Mouse (Mus musculus) megakaryocyte, embryonic 14.5 days (primary cell): ENCODE data around the gene Pim1. TPM values are rescaled to one million over a fixed set of nuclear protein-coding genes. Genes with fewer than 3 reads are reported as not detected.

Experiments
- H3K27me3 ChIP-seq: replicated peaks from 2 replicates; pipeline ENCODE3; 2012; ENCODE audit warnings: inconsistent platforms
- H3K36me3 ChIP-seq: replicated peaks from 2 replicates; pipeline ENCODE3; 2012; ENCODE audit warnings: low read length, inconsistent platforms, mixed read lengths
- H3K4me1 ChIP-seq: 2 replicates; pipeline ENCODE4 v1.6.1; 2012; ENCODE audit warnings: inconsistent platforms
- H3K4me3 ChIP-seq: replicated peaks from 2 replicates; pipeline ENCODE3; 2012; ENCODE audit warnings: moderate library complexity, mild to moderate bottlenecking, inconsistent platforms
- H3K9me3 ChIP-seq: 2 replicates; pipeline ENCODE4 v1.6.1; 2012; ENCODE audit warnings: inconsistent platforms
- FLI1 ChIP-seq: IDR thresholded peaks from 2 replicates; pipeline ENCODE4 v1.6.1; 2012; ENCODE audit warnings: low read length, inconsistent platforms, mixed read lengths
- GATA1 ChIP-seq: IDR thresholded peaks from 3 replicates; pipeline ENCODE4 v1.6.1; 2012; ENCODE audit warnings: mixed read lengths, low read length, inconsistent platforms, borderline replicate concordance
- polyA plus RNA-seq: library from polyadenylated mRNA; stranded (reverse); fragments of >175 nt; gene quantifications from 2 replicates; pipeline ENCODE4 v1.2.3, GENCODE M21; 2012; ENCODE audit warnings: low replicate concordance; ENCODE audit not compliant: insufficient read depth

Pim1 gene
- polyA plus RNA-seq, 1 experiment, result 350 TPM

DNA sequence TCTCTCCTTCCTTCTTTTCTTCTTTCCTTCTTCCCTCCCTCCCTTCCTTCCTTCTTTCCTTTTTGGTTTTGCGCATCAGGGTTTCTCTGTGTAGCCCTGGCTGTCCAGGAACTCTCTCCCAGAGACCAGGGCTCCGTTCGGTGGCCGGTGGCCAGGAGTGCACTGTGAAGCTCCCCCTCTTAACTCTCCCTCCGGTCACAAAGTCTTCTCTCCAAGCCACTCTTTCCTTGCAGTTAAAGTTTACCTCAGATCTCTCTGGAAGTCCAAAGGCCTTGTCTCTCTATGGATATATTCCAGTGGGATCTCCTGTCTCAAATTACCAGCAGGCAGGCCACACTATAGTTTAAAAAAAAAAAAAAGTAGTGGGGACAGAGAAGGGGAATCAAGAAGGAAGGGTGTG, 54.7 kb downstream of the Pim1 start:
- Histone ChIP-seq H3K36me3 (no peaks in the 10 kb centered on the region), H3K4me3 (no peak overlapping the region), H3K4me1 (peaks cover 14% of the 10 kb centered on the region), H3K27me3 (peaks cover 4% of the 10 kb centered on the region), H3K9me3 (peaks cover 27% of the 10 kb centered on the region)
- no peak for TF ChIP-seq GATA1
- TF ChIP-seq FLI1, result no peak

Other genes starting within 250 kb of the Pim1 start
- 21.6 and 33.2 TPM in 2 replicates for gene Ppil1, start 226.6 kb upstream of the Pim1 start, polyA plus RNA-seq
- gene BC004004, start 222.0 kb upstream of the Pim1 start, polyA plus RNA-seq, result 20.3 and 30.8 TPM in 2 replicates
- gene Pi16, start 173.1 kb upstream of the Pim1 start, polyA plus RNA-seq, result 1.6 and 4.7 TPM in 2 replicates
- gene Mtch1, start 142.8 kb upstream of the Pim1 start, polyA plus RNA-seq, result 140 and 280 TPM in 2 replicates
- gene Fgd2, start 129.8 kb upstream of the Pim1 start, polyA plus RNA-seq, result 4.3 and 23.7 TPM in 2 replicates
- gene Gm17657, start 58.9 kb downstream of the Pim1 start, polyA plus RNA-seq, result not detected in 2 replicates
- 9.9 and 12.4 TPM in 2 replicates for gene Tbc1d22b, start 59.0 kb downstream of the Pim1 start, polyA plus RNA-seq
- gene Tmem217, start 61.6 kb downstream of the Pim1 start, polyA plus RNA-seq, result 0.20 TPM in 1 of 2 replicates, not detected in the other
- gene Rnf8, start 124.0 kb downstream of the Pim1 start, polyA plus RNA-seq, result 7.7 and 8.0 TPM in 2 replicates
- gene Gm28043, start 124.1 kb downstream of the Pim1 start, polyA plus RNA-seq, result not detected in 2 replicates
- 10.6 and 22.3 TPM in 2 replicates for gene Cmtr1, start 169.8 kb downstream of the Pim1 start, polyA plus RNA-seq
- 1.2 and 9.1 TPM in 2 replicates for gene Ccdc167, start 226.3 kb downstream of the Pim1 start, polyA plus RNA-seq